Mouse (Mus musculus) midbrain, embryonic 14.5 days (tissue): ENCODE measurements around the gene Gmeb1. TPM values are rescaled to one million over a fixed set of nuclear protein-coding genes. Genes with fewer than 3 reads are reported as not detected.
"Not testable (repeated sequence)": the region's sequence is repeated elsewhere in the genome, so short reads cannot be mapped to it uniquely, and the experiment has no call there.

ENCODE experiments used
- ATAC-seq: fragments of 200-750 bp; cut with Nextera tagmentation; 2 replicates; pipeline ENCODE4 v1.8.0; 2017; ENCODE audit warnings: moderate number of reproducible peaks, moderate library complexity; ENCODE audit not compliant: low FRiP score, low TSS enrichment
- DNase-seq: peaks from one replicate; pipeline ENCODE4 v3.0.0-alpha.2; 2015
- H3K27ac ChIP-seq: fragments of 300-500 bp; sonication (generic); replicated peaks from 2 replicates; pipeline ENCODE4 v1.5.1; 2014; ENCODE audit warnings: mild to moderate bottlenecking, low read depth, low read length, moderate library complexity
- H3K27me3 ChIP-seq: fragments of 300-500 bp; sonication (generic); 2 replicates; pipeline ENCODE4 v1.6.1; 2014; ENCODE audit warnings: low read length, control low read depth, mixed read lengths; ENCODE audit not compliant: control insufficient read depth, insufficient read depth
- H3K36me3 ChIP-seq: fragments of 300-500 bp; sonication (generic); 2 replicates; pipeline ENCODE4 v1.6.1; 2014; ENCODE audit warnings: low read length, control low read depth; ENCODE audit not compliant: control insufficient read depth, insufficient read depth
- H3K4me1 ChIP-seq: fragments of 300-500 bp; sonication (generic); 2 replicates; pipeline ENCODE4 v1.6.1; 2014; ENCODE audit warnings: mild to moderate bottlenecking, antibody characterized with exemption, low read length, control low read depth; ENCODE audit not compliant: control insufficient read depth, insufficient read depth
- H3K4me2 ChIP-seq: fragments of 300-500 bp; sonication (generic); 2 replicates; pipeline ENCODE4 v1.6.1; 2014; ENCODE audit warnings: mild to moderate bottlenecking, low read length, moderate library complexity
- H3K4me3 ChIP-seq: fragments of 300-500 bp; sonication (generic); replicated peaks from 2 replicates; pipeline ENCODE4 v1.5.1; 2014; ENCODE audit warnings: low read depth, low read length
- H3K9ac ChIP-seq: fragments of 300-500 bp; sonication (generic); replicated peaks from 2 replicates; pipeline ENCODE4 v1.6.1; 2014; ENCODE audit warnings: mild to moderate bottlenecking, low read length, moderate library complexity
- H3K9me3 ChIP-seq: fragments of 300-500 bp; sonication (generic); 2 replicates; pipeline ENCODE4 v1.6.1; 2016; ENCODE audit warnings: low read length, control low read depth, mixed read lengths; ENCODE audit not compliant: control insufficient read depth
- WGBS: fragments of 180-500 bp; shearing (Covaris S2); extraction: QIAGEN DNeasy Blood & Tissue Kit; methylation state at CpG from one replicate; pipeline ENCODE4 v1.1.7; 2014; 5-methylcytosine and 5-hydroxymethylcytosine counted together
- polyA plus RNA-seq: library from polyadenylated mRNA; unstranded; fragments of >200 nt; fragmentation: Nextera tagmentation; extraction: Ambion mirVana; gene quantifications from 2 replicates; pipeline ENCODE4 v1.2.1, GENCODE M21; 2014

Gene Gmeb1
- 31.6 and 46.5 TPM in 2 replicates for polyA plus RNA-seq

DNA sequence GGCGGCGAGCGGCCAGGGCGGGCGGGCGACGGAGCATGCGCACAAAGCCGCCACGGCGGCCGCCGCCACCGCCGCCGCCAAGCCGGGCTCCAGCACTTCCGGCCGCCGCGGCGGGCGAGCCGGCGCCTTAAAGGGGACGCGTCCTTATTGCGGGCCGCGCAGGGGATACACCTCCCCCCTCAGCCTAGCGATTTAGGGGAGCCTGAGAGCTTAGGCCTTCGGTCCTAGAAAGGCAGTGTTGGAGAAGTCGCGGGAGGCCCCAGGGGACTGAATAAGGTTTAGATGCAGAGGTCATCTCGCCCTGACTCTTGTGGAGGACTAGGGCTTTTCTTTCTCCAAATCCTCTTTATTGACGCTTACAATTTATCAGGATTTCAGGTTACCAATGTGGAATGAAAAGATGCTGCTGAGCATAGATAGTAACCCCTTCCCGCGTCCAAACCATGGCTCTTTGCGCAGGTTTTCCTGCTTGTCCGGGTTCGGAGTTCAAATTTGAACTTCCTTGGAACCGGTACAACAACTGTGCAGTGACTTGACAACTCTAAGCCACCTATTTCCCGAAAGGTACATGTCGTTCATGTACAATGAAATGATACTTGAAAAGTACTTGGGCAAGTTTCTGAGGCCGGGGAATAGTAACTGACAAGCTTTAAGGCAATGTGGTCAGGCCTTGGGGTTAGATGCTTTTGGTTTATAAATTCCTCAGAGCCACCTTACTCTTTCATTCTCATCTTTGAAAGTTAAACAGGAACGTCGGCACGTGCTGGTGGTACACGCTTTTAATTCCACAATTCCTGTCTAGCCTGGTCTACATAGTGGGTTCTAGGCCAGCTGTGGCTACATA lies at the start of gene Gmeb1:
Gene Gmeb1 (minus strand): TSS at position 89 of the 844 bp plus-strand sequence.
- WGBS: 16% methylated on average over 42 of the region's 49 CpGs

GRCm38 (mm10) chr4:132309849-132310472 lies 48.6 kb upstream of the Gmeb1 start:
- Histone ChIP-seq H3K4me3 (peak overlapping the region; percentile 61), H3K9me3 (no peaks in the 10 kb centered on the region), H3K4me2 (peak overlapping the region; percentile 54), H3K27me3 (no peaks in the 10 kb centered on the region), H3K4me1 (peaks cover 11% of the 10 kb centered on the region), H3K9ac (peak overlapping the region; percentile 93), H3K36me3 (peaks cover 47% of the 10 kb centered on the region), H3K27ac (peak overlapping the region; percentile 92)
- ATAC-seq (no peak), DNase-seq (peak; percentile 67)
- 33% methylated on average over 10 of the region's 10 CpGs for WGBS

More for the DNA sequence above, at the start of gene Gmeb1:
- Histone ChIP-seq H3K9me3 (no peaks in the 10 kb centered on the region), H3K36me3 (no peaks in the 10 kb centered on the region), H3K4me2 (peak within 1 kb of the TSS; percentile 89), H3K4me3 (peak within 1 kb of the TSS; percentile 75), H3K27ac (peak within 1 kb of the TSS; percentile 93), H3K27me3 (no peaks in the 10 kb centered on the region), H3K4me1 (peaks cover 20% of the 10 kb centered on the region), H3K9ac (peak within 1 kb of the TSS; percentile 96)
- ATAC-seq (peak; percentile 92), DNase-seq (peak; percentile 94)

DNA sequence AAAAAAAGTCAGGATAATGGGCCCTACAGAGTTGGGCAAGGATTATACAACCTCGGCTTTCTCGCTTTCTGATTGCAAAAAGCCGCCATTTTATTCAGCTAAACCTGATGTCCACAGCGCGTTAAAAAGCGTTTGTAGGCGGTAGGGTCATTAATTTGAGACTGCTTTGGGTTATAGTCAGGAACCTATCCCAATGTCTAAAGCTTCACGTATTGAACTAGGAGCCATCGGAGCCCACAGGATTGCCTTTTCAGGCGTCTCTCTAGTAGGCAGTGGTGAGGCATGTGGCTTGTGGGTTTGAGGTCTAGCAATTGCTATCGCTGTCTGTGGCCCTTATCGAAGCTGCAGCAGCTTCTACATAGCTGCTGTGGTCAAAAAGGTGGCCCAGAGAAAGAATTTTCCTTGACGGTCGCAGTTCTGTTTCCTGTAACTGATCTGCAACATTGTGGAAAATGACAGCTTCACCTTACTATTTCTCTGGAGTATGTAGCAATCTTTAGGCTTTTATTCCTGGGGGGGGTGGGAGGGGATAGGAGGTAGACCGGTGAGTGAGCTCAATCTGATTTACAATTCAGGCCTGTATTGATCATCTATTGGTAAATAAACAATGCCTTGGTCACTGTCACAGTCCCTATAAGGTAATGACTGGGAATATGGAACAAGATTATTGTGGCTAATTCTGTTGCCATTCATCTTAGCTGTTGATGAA lies 47.9 kb upstream of the Gmeb1 start:
- no peak for ATAC-seq
- peak overlapping the region; percentile 93 for H3K9ac ChIP-seq
- peak overlapping the region; percentile 61 for H3K4me3 ChIP-seq
- H3K4me2 ChIP-seq: peak overlapping the region; percentile 54
- WGBS: under 1% methylated on average over 15 of the region's 15 CpGs
- H3K4me1 ChIP-seq: peaks cover 11% of the 10 kb centered on the region
- H3K9me3 ChIP-seq: no peaks in the 10 kb centered on the region
- H3K27me3 ChIP-seq: no peaks in the 10 kb centered on the region
- peaks cover 43% of the 10 kb centered on the region for H3K36me3 ChIP-seq
- peak overlapping the region; percentile 92 for H3K27ac ChIP-seq
- peak; percentile 66 for DNase-seq

- peak; percentile 92 for ATAC-seq
- DNase-seq: peak; percentile 97
- peaks cover 36% of the 10 kb centered on the region for H3K36me3 ChIP-seq
- no peaks in the 10 kb centered on the region for H3K27me3 ChIP-seq
- peak overlapping the region; percentile 93 for H3K9ac ChIP-seq
- peak overlapping the region; percentile 54 for H3K4me2 ChIP-seq
- H3K4me1 ChIP-seq: peaks cover 11% of the 10 kb centered on the region
- H3K9me3 ChIP-seq: no peaks in the 10 kb centered on the region
- H3K4me3 ChIP-seq: peak overlapping the region; percentile 61
- under 1% methylated on average over 41 of the region's 41 CpGs for WGBS
- H3K27ac ChIP-seq: peak overlapping the region; percentile 92
Measured at GRCm38 (mm10) chr4:132308437-132309139, 47.2 kb upstream of the Gmeb1 start.

DNA sequence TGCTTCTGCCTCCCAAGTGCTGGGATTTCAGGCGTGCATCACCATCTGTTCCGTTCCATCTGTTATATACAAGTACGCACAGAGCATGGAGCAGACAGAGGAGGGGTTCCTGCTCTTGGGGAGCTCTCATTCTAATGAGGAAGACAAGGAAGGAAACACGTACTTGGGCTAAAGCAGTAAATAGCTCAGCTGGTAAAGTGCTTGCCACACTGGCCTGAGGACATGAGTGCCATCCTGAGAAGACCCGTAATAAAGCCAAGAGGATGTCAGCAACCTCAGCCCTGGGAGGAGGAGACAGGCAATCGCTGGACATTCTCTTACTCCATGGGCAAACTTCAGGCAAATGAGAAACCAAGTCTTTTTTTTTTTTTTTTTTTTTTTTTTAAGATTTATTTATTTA lies 44.6 kb upstream of the Gmeb1 start:
- no peak overlapping the region for H3K27ac ChIP-seq
- 80% methylated on average over 6 of the region's 6 CpGs for WGBS
- DNase-seq: no peak

DNA sequence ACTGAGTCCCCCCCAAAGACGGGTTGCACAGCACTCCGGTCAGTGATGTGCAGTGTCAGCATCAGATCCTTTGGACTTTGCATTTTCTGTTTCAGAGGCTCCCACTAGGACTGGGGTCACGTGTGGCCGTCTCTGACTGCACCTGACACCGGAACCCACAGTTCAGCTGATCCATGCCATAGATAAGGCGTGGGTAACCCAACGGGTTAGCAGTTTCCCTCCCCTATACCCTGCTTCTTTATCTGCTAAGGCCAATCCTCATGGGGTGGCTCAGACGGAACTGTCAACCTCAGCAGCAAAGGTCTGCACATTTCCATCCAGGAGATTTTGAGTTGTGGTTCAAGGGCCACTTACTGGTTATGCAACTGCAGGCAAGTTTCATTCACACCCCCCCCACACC lies 43.9 kb upstream of the Gmeb1 start:
- WGBS: 89% methylated on average over 8 of the region's 8 CpGs
- no peak overlapping the region for H3K4me2 ChIP-seq

More for the DNA sequence above, 44.6 kb upstream of the Gmeb1 start:
- no peaks in the 10 kb centered on the region for H3K27me3 ChIP-seq
- no peak overlapping the region for H3K4me2 ChIP-seq
- no peak overlapping the region for H3K4me3 ChIP-seq
- H3K4me1 ChIP-seq: peaks cover 15% of the 10 kb centered on the region
- H3K9me3 ChIP-seq: no peaks in the 10 kb centered on the region
- no peak overlapping the region for H3K9ac ChIP-seq
- H3K36me3 ChIP-seq: peaks cover 14% of the 10 kb centered on the region
- no peak for ATAC-seq

DNA sequence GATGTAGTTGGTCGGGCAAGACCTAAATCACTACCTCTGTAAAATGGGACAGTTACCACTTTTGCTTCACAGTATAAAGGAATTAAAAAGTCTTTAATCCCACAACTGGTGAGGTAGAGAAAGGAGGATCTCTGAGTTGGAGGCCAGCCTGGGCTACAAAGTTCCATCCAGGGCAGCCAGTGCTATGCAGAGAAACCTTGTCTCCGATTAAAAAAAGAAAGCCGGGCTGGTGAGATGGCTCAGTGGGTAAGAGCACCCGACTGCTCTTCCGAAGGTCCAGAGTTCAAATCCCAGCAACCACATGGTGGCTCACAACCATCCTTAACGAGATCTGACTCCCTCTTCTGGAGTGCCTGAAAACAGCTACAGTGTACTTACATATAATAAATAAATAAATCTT lies 42.1 kb upstream of the Gmeb1 start:
- H3K4me1 ChIP-seq, ATAC-seq, DNase-seq, H3K36me3 ChIP-seq, H3K9me3 ChIP-seq, H3K27ac ChIP-seq, H3K27me3 ChIP-seq: not testable (repeated sequence)
- Histone ChIP-seq H3K4me3 (peak overlapping the region; percentile 36), H3K9ac (peak overlapping the region; percentile 49; the same call in 1 of the 2 replicates), H3K4me2 (peak overlapping the region; percentile 61)
- WGBS: 49% methylated on average over 6 of the region's 6 CpGs

More for the DNA sequence above, 43.9 kb upstream of the Gmeb1 start:
- Histone ChIP-seq H3K4me3 (no peak overlapping the region), H3K27ac (no peak overlapping the region), H3K9me3 (no peaks in the 10 kb centered on the region), H3K36me3 (peaks cover 6% of the 10 kb centered on the region), H3K27me3 (no peaks in the 10 kb centered on the region), H3K9ac (no peak overlapping the region), H3K4me1 (peaks cover 10% of the 10 kb centered on the region)
- no peak for ATAC-seq
- no peak for DNase-seq

- Histone ChIP-seq H3K4me3 (peak within 1 kb of the TSS; percentile 36), H3K9me3 (no peaks in the 10 kb centered on the region), H3K36me3 (no peaks in the 10 kb centered on the region), H3K27me3 (no peaks in the 10 kb centered on the region), H3K4me2 (peak within 1 kb of the TSS; percentile 61), H3K9ac (peak within 1 kb of the TSS; percentile 49; the same call in 1 of the 2 replicates), H3K27ac (no peak within 1 kb of the TSS; the same call in 1 of the 2 replicates), H3K4me1 (0 out of 2 replicates have a peak, but pooled peaks cover 3% of the 10 kb centered on the region)
- ATAC-seq (no peak; the same call in 1 of the 2 replicates), DNase-seq (peak; percentile 64)
- 2% methylated on average over 31 of the region's 31 CpGs for WGBS
Measured at GRCm38 (mm10) chr4:132302939-132303479, 41.6 kb upstream of the Gmeb1 start, which contains the start of gene Rab42. Gene Rab42 (minus strand): TSS chr4:132303385.
